Mouse (Mus musculus): ENCODE data around the gene Ms4a2. TPM values are rescaled to one million over a fixed set of nuclear protein-coding genes. Genes with fewer than 3 reads are reported as not detected.

The Ms4a2 gene
- polyA plus RNA-seq, 1 experiment from 2014 or later = 0.04 TPM

DNA sequence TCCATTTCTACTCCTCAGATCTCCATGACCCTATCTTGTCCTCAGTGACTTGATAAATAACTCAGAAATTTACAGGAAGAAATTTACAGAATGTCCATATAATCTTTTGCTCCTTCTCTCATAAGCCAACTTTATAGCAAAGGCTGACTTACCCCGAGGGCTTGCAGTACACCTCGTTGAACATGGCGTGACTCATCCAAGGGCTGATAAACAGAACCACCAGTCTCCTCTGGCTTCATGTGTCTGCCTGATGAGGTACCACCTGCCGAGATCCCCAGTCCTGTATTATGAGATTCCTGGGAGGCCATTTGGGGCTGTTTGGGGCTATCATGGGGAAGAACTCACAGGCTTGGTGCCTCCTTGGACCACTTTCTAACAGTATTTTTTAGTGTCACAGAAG lies 15.5 kb upstream of the Ms4a2 start:
- Histone ChIP-seq H3K27me3 (replicated peaks; ENCODE audit: control insufficient read depth, insufficient read depth, low read length) (no peaks in the 10 kb centered on the region), H3K9ac (ENCODE audit: low read depth, low read length) (no peak overlapping the region), H3K9me3 (ENCODE audit: control insufficient read depth) (no peaks in the 10 kb centered on the region), H3K4me3 (ENCODE audit: low read depth, low read length) (no peak overlapping the region), H3K36me3 (ENCODE audit: control insufficient read depth, insufficient read depth) (no peaks in the 10 kb centered on the region), H3K4me1 (replicated peaks; ENCODE audit: control insufficient read depth, insufficient read depth, low read length) (no peaks in the 10 kb centered on the region), H3K4me2 (replicated peaks; ENCODE audit: low read depth) (no peak overlapping the region), H3K27ac (ENCODE audit: low read depth, low read length) (no peak overlapping the region)
- no peak for TF ChIP-seq CTCF (IDR thresholded peaks at IDR 0.05; ENCODE audit: low read depth)
- WGBS = 72% methylated on average over 4 of the region's 4 CpGs
- no peak for ATAC-seq

DNA sequence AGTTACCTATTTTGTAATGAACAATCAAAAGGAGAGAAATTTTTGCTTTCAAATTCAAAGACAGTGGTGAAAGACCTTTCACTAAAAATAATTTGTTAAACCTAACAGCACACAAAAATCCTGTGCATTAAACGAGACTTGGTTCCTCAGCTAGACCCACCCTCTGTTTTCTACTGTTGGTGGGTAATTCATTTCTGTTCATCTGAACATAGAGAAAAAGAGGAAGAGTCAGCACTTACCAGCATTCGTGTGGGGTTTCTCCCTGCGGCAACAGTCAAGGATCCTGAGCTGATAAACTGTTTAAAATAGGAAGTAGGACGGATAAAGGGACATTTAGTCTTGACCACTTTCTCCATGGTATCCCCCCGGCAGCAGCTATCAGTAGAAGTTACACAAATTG lies 12.1 kb upstream of the Ms4a2 start:
- ATAC-seq = no peak

GRCm38 (mm10) chr19:11634330-11634729 lies 10.8 kb upstream of the Ms4a2 start:
- Histone ChIP-seq H3K9me3 (ENCODE audit: control insufficient read depth) (no peaks in the 10 kb centered on the region), H3K4me3 (ENCODE audit: low read depth, low read length) (no peak overlapping the region), H3K27me3 (replicated peaks; ENCODE audit: control insufficient read depth, insufficient read depth, low read length) (no peaks in the 10 kb centered on the region), H3K9ac (ENCODE audit: low read depth, low read length) (no peak overlapping the region), H3K27ac (ENCODE audit: low read depth, low read length) (no peak overlapping the region), H3K4me1 (replicated peaks; ENCODE audit: control insufficient read depth, insufficient read depth, low read length) (no peaks in the 10 kb centered on the region), H3K4me2 (replicated peaks; ENCODE audit: low read depth) (no peak overlapping the region), H3K36me3 (ENCODE audit: control insufficient read depth, insufficient read depth) (no peaks in the 10 kb centered on the region)
- TF ChIP-seq CTCF (IDR thresholded peaks at IDR 0.05; ENCODE audit: low read depth) = no peak
- WGBS = 60% methylated on average over 2 of the region's 2 CpGs
- no peak for ATAC-seq

More for the DNA sequence above, 12.1 kb upstream of the Ms4a2 start:
- Histone ChIP-seq H3K27ac (ENCODE audit: low read depth, low read length) (no peak overlapping the region), H3K4me1 (replicated peaks; ENCODE audit: control insufficient read depth, insufficient read depth, low read length) (no peaks in the 10 kb centered on the region), H3K9me3 (ENCODE audit: control insufficient read depth) (no peaks in the 10 kb centered on the region), H3K4me3 (ENCODE audit: low read depth, low read length) (no peak overlapping the region), H3K36me3 (ENCODE audit: control insufficient read depth, insufficient read depth) (no peaks in the 10 kb centered on the region), H3K9ac (ENCODE audit: low read depth, low read length) (no peak overlapping the region), H3K27me3 (replicated peaks; ENCODE audit: control insufficient read depth, insufficient read depth, low read length) (no peaks in the 10 kb centered on the region), H3K4me2 (replicated peaks; ENCODE audit: low read depth) (no peak overlapping the region)
- no peak for TF ChIP-seq CTCF (IDR thresholded peaks at IDR 0.05; ENCODE audit: low read depth)
- 70% methylated on average over 5 of the region's 5 CpGs for WGBS

DNA sequence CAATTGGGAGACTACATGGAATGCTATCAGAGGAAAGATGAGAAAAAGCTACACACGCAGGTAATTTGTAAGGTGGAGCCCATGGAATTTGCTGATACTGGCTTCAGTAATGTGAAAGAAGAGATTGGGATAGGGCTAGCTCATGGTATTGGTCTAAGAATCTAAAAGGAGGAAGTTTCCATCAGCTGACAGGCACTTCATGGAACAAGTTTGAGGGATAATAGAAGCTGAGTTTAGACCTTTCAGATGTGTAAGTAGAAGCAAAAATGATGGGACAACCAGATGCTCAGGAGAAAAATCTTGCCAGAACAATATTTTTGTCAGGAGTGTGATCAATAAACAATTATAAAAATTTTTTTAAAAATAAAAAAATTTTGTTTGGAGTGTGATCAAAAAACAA lies 10.2 kb upstream of the Ms4a2 start:
- H3K27ac ChIP-seq (ENCODE audit: low read depth, low read length) = no peak overlapping the region
- H3K4me1 ChIP-seq (replicated peaks; ENCODE audit: control insufficient read depth, insufficient read depth, low read length) = no peaks in the 10 kb centered on the region
- H3K9ac ChIP-seq (ENCODE audit: low read depth, low read length) = no peak overlapping the region
- TF ChIP-seq CTCF (IDR thresholded peaks at IDR 0.05; ENCODE audit: low read depth) = no peak
- WGBS = 71% methylated on average over 1 of the region's 1 CpGs
- no peak overlapping the region for H3K4me3 ChIP-seq (ENCODE audit: low read depth, low read length)
- no peak overlapping the region for H3K4me2 ChIP-seq (replicated peaks; ENCODE audit: low read depth)
- no peaks in the 10 kb centered on the region for H3K36me3 ChIP-seq (ENCODE audit: control insufficient read depth, insufficient read depth)
- no peaks in the 10 kb centered on the region for H3K9me3 ChIP-seq (ENCODE audit: control insufficient read depth)
- H3K27me3 ChIP-seq (replicated peaks; ENCODE audit: control insufficient read depth, insufficient read depth, low read length) = no peaks in the 10 kb centered on the region
- no peak for ATAC-seq

DNA sequence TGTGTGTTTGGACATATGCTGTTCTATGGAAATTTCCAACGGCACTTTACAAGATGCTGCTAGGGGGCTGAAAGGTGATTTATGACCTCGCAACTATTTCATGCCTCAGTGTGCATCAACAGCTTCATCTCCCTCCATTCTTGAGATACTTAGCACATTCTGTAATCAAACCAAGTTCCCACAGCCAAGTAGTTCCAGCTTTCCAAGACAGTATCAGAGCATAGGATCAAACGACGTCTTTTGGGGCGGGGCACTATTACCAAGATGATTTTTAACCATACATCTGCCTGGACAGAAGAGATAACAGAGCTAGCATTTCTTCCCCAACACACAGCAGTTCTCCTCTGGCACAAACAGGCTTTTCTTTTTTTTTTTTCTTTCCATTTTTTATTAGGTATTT lies 1.7 kb upstream of the Ms4a2 start:
- Histone ChIP-seq H3K4me2 (replicated peaks; ENCODE audit: low read depth) (no peak overlapping the region), H3K4me3 (ENCODE audit: low read depth, low read length) (no peak overlapping the region), H3K27me3 (replicated peaks; ENCODE audit: control insufficient read depth, insufficient read depth, low read length) (no peaks in the 10 kb centered on the region), H3K9ac (ENCODE audit: low read depth, low read length) (no peak overlapping the region), H3K27ac (ENCODE audit: low read depth, low read length) (no peak overlapping the region), H3K9me3 (ENCODE audit: control insufficient read depth) (no peaks in the 10 kb centered on the region), H3K4me1 (replicated peaks; ENCODE audit: control insufficient read depth, insufficient read depth, low read length) (no peaks in the 10 kb centered on the region), H3K36me3 (ENCODE audit: control insufficient read depth, insufficient read depth) (no peaks in the 10 kb centered on the region)
- no peak for TF ChIP-seq CTCF (IDR thresholded peaks at IDR 0.05; ENCODE audit: low read depth)
- WGBS = 52% methylated on average over 5 of the region's 5 CpGs
- ATAC-seq = no peak

DNA sequence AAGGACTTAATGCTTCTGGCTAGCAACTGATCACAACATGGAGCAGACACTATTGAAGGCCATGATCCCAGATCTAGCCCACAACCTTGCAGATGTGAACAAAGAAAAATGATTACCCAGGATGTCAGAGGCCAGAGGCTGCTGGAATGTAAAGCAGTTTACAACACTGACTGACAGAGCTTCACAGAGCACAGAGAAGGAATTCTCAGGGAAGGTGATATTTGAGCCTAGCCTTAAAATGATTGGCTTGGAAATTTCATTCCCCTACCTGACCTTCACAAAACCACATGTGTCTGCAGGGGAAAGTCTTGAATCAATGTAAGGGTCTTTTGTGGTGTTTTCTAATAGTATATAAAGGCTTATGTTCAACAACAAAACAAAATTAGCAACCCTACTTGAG lies 1.3 kb upstream of the Ms4a2 start:
- Histone ChIP-seq H3K27me3 (replicated peaks; ENCODE audit: control insufficient read depth, insufficient read depth, low read length) (no peaks in the 10 kb centered on the region), H3K27ac (ENCODE audit: low read depth, low read length) (no peak overlapping the region), H3K4me2 (replicated peaks; ENCODE audit: low read depth) (no peak overlapping the region), H3K4me3 (ENCODE audit: low read depth, low read length) (no peak overlapping the region), H3K9me3 (ENCODE audit: control insufficient read depth) (no peaks in the 10 kb centered on the region), H3K9ac (ENCODE audit: low read depth, low read length) (no peak overlapping the region), H3K36me3 (ENCODE audit: control insufficient read depth, insufficient read depth) (no peaks in the 10 kb centered on the region), H3K4me1 (replicated peaks; ENCODE audit: control insufficient read depth, insufficient read depth, low read length) (no peaks in the 10 kb centered on the region)
- no peak for TF ChIP-seq CTCF (IDR thresholded peaks at IDR 0.05; ENCODE audit: low read depth)
- ATAC-seq = no peak

DNA sequence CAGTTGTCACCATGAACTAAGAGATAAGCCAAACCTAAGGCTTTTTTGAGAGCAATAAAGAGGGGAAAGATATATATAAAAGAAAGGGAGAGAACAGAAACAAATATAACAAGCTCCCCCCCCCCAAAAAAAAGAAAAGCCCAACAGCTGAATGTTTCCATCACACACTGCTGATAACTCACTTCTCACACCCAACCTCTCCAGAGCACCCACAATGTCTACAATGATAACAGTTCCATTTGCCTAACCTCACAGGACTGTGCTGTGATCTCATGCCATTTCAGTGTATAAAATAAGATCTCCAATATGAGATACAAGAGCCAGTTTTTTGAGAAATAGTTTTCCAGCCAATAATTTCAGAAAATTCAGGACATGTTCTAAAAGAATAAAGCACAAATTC lies 5.5 kb downstream of the Ms4a2 start:
- no peak overlapping the region for H3K4me2 ChIP-seq (replicated peaks; ENCODE audit: low read depth)
- H3K9ac ChIP-seq (ENCODE audit: low read depth, low read length) = no peak overlapping the region
- no peaks in the 10 kb centered on the region for H3K27me3 ChIP-seq (replicated peaks; ENCODE audit: control insufficient read depth, insufficient read depth, low read length)
- H3K27ac ChIP-seq (ENCODE audit: low read depth, low read length) = no peak overlapping the region
- H3K36me3 ChIP-seq (ENCODE audit: control insufficient read depth, insufficient read depth) = no peaks in the 10 kb centered on the region
- no peaks in the 10 kb centered on the region for H3K9me3 ChIP-seq (ENCODE audit: control insufficient read depth)
- ATAC-seq = no peak
- H3K4me1 ChIP-seq (replicated peaks; ENCODE audit: control insufficient read depth, insufficient read depth, low read length) = no peaks in the 10 kb centered on the region
- no peak for TF ChIP-seq CTCF (IDR thresholded peaks at IDR 0.05; ENCODE audit: low read depth)
- no peak overlapping the region for H3K4me3 ChIP-seq (ENCODE audit: low read depth, low read length)
